Mouse (Mus musculus) mature B cell (primary cell): ENCODE results near the gene Egln1.

Experiments used
- in situ Hi-C: fragments of 300-500 bp; cut with MboI; formaldehyde crosslinking; loops from 2 replicates; pipeline ENCODE4 v1.14.3; 2019

Egln1 gene

GRCm38 (mm10) chr8:124949209-124950068 lies at the start of gene Egln1:
TSS of gene Egln1 (minus strand) at chr8:124949324.
- in situ Hi-C loops, result no loop called here

- in situ Hi-C loops, result no loop called here
Measured at GRCm38 (mm10) chr8:124995776-124996175, 46.7 kb upstream of the Egln1 start.

- in situ Hi-C loops, result no loop called here
Measured at GRCm38 (mm10) chr8:124991668-124991926, 42.5 kb upstream of the Egln1 start.

- in situ Hi-C loops, result no loop called here
Measured at GRCm38 (mm10) chr8:124990923-124991667, 42.0 kb upstream of the Egln1 start.

GRCm38 (mm10) chr8:124980828-124981227 lies 31.7 kb upstream of the Egln1 start:
- in situ Hi-C loops, result no loop called here

GRCm38 (mm10) chr8:124980036-124980435 lies 30.9 kb upstream of the Egln1 start:
- in situ Hi-C loops, result no loop called here

GRCm38 (mm10) chr8:124978026-124978425 lies 28.9 kb upstream of the Egln1 start:
- in situ Hi-C loops, result no loop called here

GRCm38 (mm10) chr8:124976211-124976610 lies 27.1 kb upstream of the Egln1 start:
- in situ Hi-C loops, result no loop called here

GRCm38 (mm10) chr8:124974254-124974653 lies 25.1 kb upstream of the Egln1 start:
- in situ Hi-C loops, result no loop called here

GRCm38 (mm10) chr8:124973221-124973620 lies 24.1 kb upstream of the Egln1 start:
- in situ Hi-C loops, result no loop called here

GRCm38 (mm10) chr8:124970312-124970933 lies 21.3 kb upstream of the Egln1 start:
- in situ Hi-C loops, result no loop called here

GRCm38 (mm10) chr8:124964966-124965365 lies 15.8 kb upstream of the Egln1 start:
- in situ Hi-C loops, result no loop called here

GRCm38 (mm10) chr8:124963246-124963645 lies 14.1 kb upstream of the Egln1 start:
- in situ Hi-C loops, result no loop called here

GRCm38 (mm10) chr8:124960226-124960880 lies 11.2 kb upstream of the Egln1 start:
- in situ Hi-C loops, result no loop called here

GRCm38 (mm10) chr8:124959462-124960225 lies 10.5 kb upstream of the Egln1 start:
- in situ Hi-C loops, result no loop called here

- in situ Hi-C loops, result no loop called here
Measured at GRCm38 (mm10) chr8:124954572-124955082, 5.5 kb upstream of the Egln1 start.

GRCm38 (mm10) chr8:124953188-124953587 lies 4.1 kb upstream of the Egln1 start:
- in situ Hi-C loops, result no loop called here

GRCm38 (mm10) chr8:124950865-124951264 lies 1.7 kb upstream of the Egln1 start:
- in situ Hi-C loops, result no loop called here

- in situ Hi-C loops, result no loop called here
Measured at GRCm38 (mm10) chr8:124950069-124950456, 939 bp upstream of the Egln1 start.

GRCm38 (mm10) chr8:124948733-124949111 lies 402 bp downstream of the Egln1 start:
- in situ Hi-C loops, result no loop called here
